Mouse (Mus musculus): ENCODE data around the gene Rapgef5.

DNA sequence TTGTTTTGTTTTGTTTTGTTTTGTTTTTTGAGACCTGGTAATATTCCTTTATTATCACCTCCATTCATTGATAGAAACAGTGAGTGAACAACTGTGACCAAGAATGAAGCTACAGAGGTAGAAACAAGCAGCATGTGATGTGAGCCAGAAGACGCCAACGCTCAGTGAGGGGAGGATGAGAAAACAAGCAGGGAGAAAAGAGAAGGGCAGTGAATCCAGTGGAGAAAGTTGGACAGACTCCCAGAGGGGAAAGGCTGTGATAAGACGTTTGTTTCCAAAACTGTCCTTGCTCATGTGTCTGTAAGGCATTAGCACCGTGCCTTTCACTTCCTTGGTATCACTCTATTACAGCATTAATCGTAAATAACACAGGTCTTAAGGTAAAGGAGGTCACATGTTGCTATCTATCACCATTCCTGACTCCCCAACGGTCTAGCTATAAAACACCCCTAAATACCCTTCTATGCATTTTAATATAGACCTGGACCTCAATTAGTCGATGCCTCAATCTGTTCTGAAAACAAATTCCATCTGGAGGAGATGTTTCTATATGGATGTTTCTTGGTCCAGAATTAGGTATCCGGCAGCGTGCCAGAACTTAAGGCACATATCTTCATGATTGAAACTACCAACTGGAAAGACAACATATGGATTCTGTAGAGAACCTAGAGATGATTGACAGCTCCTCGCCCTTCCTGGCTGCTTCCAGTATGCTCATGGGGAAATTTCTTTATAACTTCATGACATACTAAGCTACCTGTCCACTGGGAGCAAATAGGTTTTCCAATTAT lies 153.5 kb downstream of the Rapgef5 start:
- no peak for TF ChIP-seq CTCF (IDR thresholded peaks at IDR 0.05)
- TF ChIP-seq EP300 (IDR thresholded peaks at IDR 0.05): no peak

Data from lung, postnatal 0 days (tissue).